Comparison of ENCODE assay signal across 8 mouse cellular contexts in the genomic region with DNA sequence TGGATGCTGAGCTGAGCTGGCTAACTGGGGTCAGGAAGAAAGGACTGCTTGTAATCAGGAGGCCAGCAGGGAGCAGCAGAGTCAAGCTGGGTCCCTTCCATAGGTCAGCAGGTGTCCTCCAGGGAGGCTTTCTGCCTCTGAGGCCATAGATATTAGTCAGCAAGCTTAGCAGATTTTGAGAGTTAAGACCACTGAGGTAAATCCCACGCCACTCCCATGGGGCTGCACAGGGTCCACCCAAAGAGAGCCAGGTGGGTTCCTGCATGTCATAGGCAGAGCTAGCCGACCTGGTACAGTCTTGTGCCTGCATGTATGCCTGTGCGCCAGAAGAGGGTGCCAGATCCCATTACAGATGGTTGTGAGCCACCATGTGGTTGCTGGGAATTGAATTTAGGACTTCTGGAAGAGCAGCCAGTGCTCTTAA.
DNase-seq lines count a peak whose midpoint lies in the region; ATAC-seq lines count a peak whose summit lies in the region.

No protein-coding gene starts in this region.

- no peaks in the 10 kb centered on the region for H3K9me3 ChIP-seq in midbrain, embryonic 10.5 days (replicated peaks)
- H3K9me3 ChIP-seq in midbrain, embryonic 16.5 days (replicated peaks; ENCODE audit: control insufficient read depth, low read length, poor library complexity, severe bottlenecking) = no peaks in the 10 kb centered on the region

- peak overlapping the region; percentile 77 for H3K27ac ChIP-seq in midbrain, embryonic 10.5 days (replicated peaks)
- no peak overlapping the region for H3K27ac ChIP-seq in midbrain, embryonic 16.5 days (ENCODE audit: low read length)

- 37% methylated on average over 3 of the region's 3 CpGs for WGBS in midbrain, embryonic 10.5 days
- WGBS in midbrain, embryonic 16.5 days = 57% methylated on average over 3 of the region's 3 CpGs

- no peak for ATAC-seq in midbrain, embryonic 16.5 days

- H3K4me3 ChIP-seq in midbrain, embryonic 10.5 days = no peak overlapping the region
- no peak overlapping the region for H3K4me3 ChIP-seq in midbrain, embryonic 16.5 days (ENCODE audit: low read depth, low read length)

- H3K4me2 ChIP-seq in midbrain, embryonic 16.5 days (ENCODE audit: low read length) = no peak overlapping the region

- peaks cover 69% of the 10 kb centered on the region for H3K27me3 ChIP-seq in midbrain, embryonic 10.5 days (ENCODE audit: low read depth, poor library complexity, severe bottlenecking)
- no peaks in the 10 kb centered on the region for H3K27me3 ChIP-seq in midbrain, embryonic 16.5 days (ENCODE audit: control insufficient read depth, insufficient read depth, low read depth, low read length)

- H3K4me1 ChIP-seq in midbrain, embryonic 10.5 days = peaks cover 85% of the 10 kb centered on the region
- peaks cover 19% of the 10 kb centered on the region for H3K4me1 ChIP-seq in midbrain, embryonic 16.5 days (ENCODE audit: control insufficient read depth, insufficient read depth, low read length)

- no peak overlapping the region for H3K9ac ChIP-seq in midbrain, embryonic 16.5 days (ENCODE audit: low read depth, low read length)

- peak; percentile 71 for DNase-seq in adrenal gland, postnatal 10 days
- DNase-seq in adrenal gland, adult 18-20 months (ENCODE audit: low spot score in 2 of 2) = no peak
- no peak for DNase-seq in midbrain, embryonic 10.5 days (ENCODE audit: low spot score)
- DNase-seq in embryo, embryonic 9.5 days (ENCODE audit: extremely low spot score) = peak; percentile 60
- peak; percentile 27 for DNase-seq in naive thymus-derived CD4-positive, alpha-beta T cell, adult 2 months (ENCODE audit: low read depth)
- DNase-seq in urinary bladder, adult 2 months (ENCODE audit: low spot score) = no peak
- no peak for DNase-seq in layer of hippocampus, adult 8-10 months (ENCODE audit: low spot score in 2 of 2)

- no peaks in the 10 kb centered on the region for H3K36me3 ChIP-seq in midbrain, embryonic 10.5 days
- H3K36me3 ChIP-seq in midbrain, embryonic 16.5 days (ENCODE audit: control insufficient read depth, insufficient read depth, low read length) = no peaks in the 10 kb centered on the region

Comparison
In these comparisons a context has a peak if more than half of its experiments do, and no peak if none do; other contexts are left out.
1. DNase-seq: peak in adrenal gland, postnatal 10 days (single experiment), embryo, embryonic 9.5 days (single experiment) and naive thymus-derived CD4-positive, alpha-beta T cell, adult 2 months (single experiment); none in adrenal gland, adult 18-20 months (0 of 2), midbrain, embryonic 10.5 days (single experiment), urinary bladder, adult 2 months (single experiment) and layer of hippocampus, adult 8-10 months (0 of 2).